Mouse (Mus musculus): Measurements from ENCODE around the gene Rer1. TPM values are rescaled to one million over a fixed set of nuclear protein-coding genes. Genes with fewer than 3 reads are reported as not detected.

Rer1 gene
- polyA plus RNA-seq, 1 experiment from 2014 or later, result 184 TPM

GRCm38 (mm10) chr4:155024170-155025010 is 61.8 kb downstream of the Rer1 start:
- DNase-seq (ENCODE audit: low spot score), result no peak

Other genes starting within 250 kb of the Rer1 start
- gene Ttc34, start 248.9 kb downstream of the Rer1 start, polyA plus RNA-seq (2015; fragmentation: Nextera tagmentation; extraction: Ambion mirVana), result 0.03 and 0.04 TPM in 2 replicates
- 0.22 and 0.26 TPM in 2 replicates for gene Mmel1, start 216.8 kb downstream of the Rer1 start, polyA plus RNA-seq (2015; fragmentation: Nextera tagmentation; extraction: Ambion mirVana)
- 229 and 245 TPM in 2 replicates for gene Fam213b, start 187.2 kb downstream of the Rer1 start, polyA plus RNA-seq (2015; fragmentation: Nextera tagmentation; extraction: Ambion mirVana)
- 5.3 and 6.4 TPM in 2 replicates for gene Tnfrsf14, start 157.8 kb downstream of the Rer1 start, polyA plus RNA-seq (2015; fragmentation: Nextera tagmentation; extraction: Ambion mirVana)
- 3.3 and 3.6 TPM in 2 replicates for gene Hes5, start 125.5 kb downstream of the Rer1 start, polyA plus RNA-seq (2015; fragmentation: Nextera tagmentation; extraction: Ambion mirVana)
- gene Pank4, start 122.3 kb downstream of the Rer1 start, polyA plus RNA-seq (2015; fragmentation: Nextera tagmentation; extraction: Ambion mirVana), result 41.5 and 42.9 TPM in 2 replicates
- 0.67 and 0.74 TPM in 2 replicates for gene Plch2, start 29.6 kb downstream of the Rer1 start, polyA plus RNA-seq (2015; fragmentation: Nextera tagmentation; extraction: Ambion mirVana)
- gene Pex10, start 19.4 kb downstream of the Rer1 start, polyA plus RNA-seq (2015; fragmentation: Nextera tagmentation; extraction: Ambion mirVana), result 15.9 and 16.3 TPM in 2 replicates
- 2.7 and 2.9 TPM in 2 replicates for gene Morn1, start 195 bp upstream of the Rer1 start, polyA plus RNA-seq (2015; fragmentation: Nextera tagmentation; extraction: Ambion mirVana)
- gene Ski, start 136.2 kb upstream of the Rer1 start, polyA plus RNA-seq (2015; fragmentation: Nextera tagmentation; extraction: Ambion mirVana), result 8.1 and 9.3 TPM in 2 replicates
- 67.9 and 71.3 TPM in 2 replicates for gene Faap20, start 163.4 kb upstream of the Rer1 start, polyA plus RNA-seq (2015; fragmentation: Nextera tagmentation; extraction: Ambion mirVana)